Mouse (Mus musculus): ENCODE data around the gene Leo1. TPM values are rescaled to one million over a fixed set of nuclear protein-coding genes. Genes with fewer than 3 reads are reported as not detected.
"Not testable (repeated sequence)": the region's sequence is repeated elsewhere in the genome, so short reads cannot be mapped to it uniquely, and the experiment has no call there.

The Leo1 gene
- total and polyA plus RNA-seq, 3 experiments: 43.1 to 60.7 (median 49.9) TPM

- Histone ChIP-seq H3K27ac (ENCODE audit: insufficient read depth, low read depth) (peak overlapping the region; percentile 52; the same call in 1 of the 2 replicates), H3K36me3 (replicated peaks in 1 of 2; ENCODE audit: control insufficient read depth in 1 of 2, insufficient read depth in 1 of 2, low read length in 1 of 2) (peaks cover 20 to 27% of the 10 kb centered on the region in 2 experiments), H3K9me3 (replicated peaks; ENCODE audit: low read length) (no peaks in the 10 kb centered on the region), H3K27me3 (replicated peaks) (no peaks in the 10 kb centered on the region), H3K4me1 (ENCODE audit: control insufficient read depth in 1 of 2, insufficient read depth in 2 of 2) (peaks cover 4 to 32% of the 10 kb centered on the region in 2 experiments), H3K4me2 (ENCODE audit: insufficient read depth, low read depth, poor library complexity, severe bottlenecking) (peak overlapping the region; percentile 99), H3K9ac (ENCODE audit: insufficient read depth, low read depth) (peak overlapping the region; percentile 73), H3K79me2 (replicated peaks; ENCODE audit: control insufficient read depth, extremely low read depth, insufficient read depth, poor library complexity, severe bottlenecking) (peaks cover 40% of the 10 kb centered on the region), H3K4me3 (replicated peaks in 1 of 3; ENCODE audit: low read depth in 2 of 3, low read length in 2 of 3, poor library complexity in 1 of 3) (peak overlapping the region; percentile 84 to 99 (median 99))
- TF ChIP-seq ZC3H11A (IDR thresholded peaks at IDR 0.05; ENCODE audit: low read depth, low read length) (no peak), CTCF (conservative IDR thresholded peaks at IDR 0.05 in 1 of 2, IDR thresholded peaks at IDR 0.05 in 1 of 2; ENCODE audit: low read depth in 2 of 2, low read length in 2 of 2) (peak in 1 of 2 experiments; percentile 26; a peak in 1 of 4 replicates)
- in situ Hi-C loops (cut with MboI; ENCODE audit: low pct_ligation_motif_present, low pct_unique_long_range_greater_than_20kb, low sequenced_read_pairs): no loop called here
- dilution Hi-C loops (cut with MboI; ENCODE audit: extremely low pct_ligation_motif_present, extremely low pct_unique_long_range_greater_than_20kb, low sequenced_read_pairs): no loop called here
- no peak for DNase-seq (ENCODE audit: extremely low read depth)
Measured at GRCm38 (mm10) chr9:75441691-75442131, 387 bp downstream of the Leo1 start.

- Histone ChIP-seq H3K4me3 (replicated peaks in 1 of 3; ENCODE audit: low read depth in 2 of 3, low read length in 2 of 3, poor library complexity in 1 of 3) (no peak overlapping the region), H3K79me2 (replicated peaks; ENCODE audit: control insufficient read depth, extremely low read depth, insufficient read depth, poor library complexity, severe bottlenecking) (peaks cover 40% of the 10 kb centered on the region), H3K36me3 (replicated peaks in 1 of 2; ENCODE audit: control insufficient read depth in 1 of 2, insufficient read depth in 1 of 2, low read length in 1 of 2) (peaks cover 49 to 58% of the 10 kb centered on the region in 2 experiments), H3K4me2 (ENCODE audit: insufficient read depth, low read depth, poor library complexity, severe bottlenecking) (no peak overlapping the region), H3K27me3 (replicated peaks) (no peaks in the 10 kb centered on the region), H3K9me3 (replicated peaks; ENCODE audit: low read length) (no peaks in the 10 kb centered on the region), H3K27ac (ENCODE audit: insufficient read depth, low read depth) (no peak overlapping the region), H3K4me1 (ENCODE audit: control insufficient read depth in 1 of 2, insufficient read depth in 2 of 2) (peaks cover 4 to 28% of the 10 kb centered on the region in 2 experiments), H3K9ac (ENCODE audit: insufficient read depth, low read depth) (no peak overlapping the region)
- TF ChIP-seq MAX (IDR thresholded peaks at IDR 0.05; ENCODE audit: low read length): no peak
- dilution Hi-C loops (cut with MboI; ENCODE audit: extremely low pct_ligation_motif_present, extremely low pct_unique_long_range_greater_than_20kb, low sequenced_read_pairs): no loop called here
- DNase-seq (ENCODE audit: extremely low read depth): no peak
- in situ Hi-C loops (cut with MboI; ENCODE audit: low pct_ligation_motif_present, low pct_unique_long_range_greater_than_20kb, low sequenced_read_pairs): no loop called here
Measured at GRCm38 (mm10) chr9:75444981-75445380, 3.7 kb downstream of the Leo1 start.

GRCm38 (mm10) chr9:75446574-75446973 is 5.2 kb downstream of the Leo1 start:
- DNase-seq (ENCODE audit: extremely low read depth); H3K4me3 ChIP-seq (replicated peaks in 1 of 3; ENCODE audit: low read depth in 2 of 3, low read length in 2 of 3, poor library complexity in 1 of 3); dilution Hi-C loops (cut with MboI; ENCODE audit: extremely low pct_ligation_motif_present, extremely low pct_unique_long_range_greater_than_20kb, low sequenced_read_pairs); H3K9me3 ChIP-seq (replicated peaks; ENCODE audit: low read length); H3K4me2 ChIP-seq (ENCODE audit: insufficient read depth, low read depth, poor library complexity, severe bottlenecking); H3K27me3 ChIP-seq (replicated peaks); H3K27ac ChIP-seq (ENCODE audit: insufficient read depth, low read depth); H3K9ac ChIP-seq (ENCODE audit: insufficient read depth, low read depth); in situ Hi-C loops (cut with MboI; ENCODE audit: low pct_ligation_motif_present, low pct_unique_long_range_greater_than_20kb, low sequenced_read_pairs): not testable (repeated sequence)
- Histone ChIP-seq H3K4me1 (ENCODE audit: control insufficient read depth in 1 of 2, insufficient read depth in 2 of 2) (peaks cover 4 to 28% of the 10 kb centered on the region in 2 experiments), H3K79me2 (replicated peaks; ENCODE audit: control insufficient read depth, extremely low read depth, insufficient read depth, poor library complexity, severe bottlenecking) (peaks cover 40% of the 10 kb centered on the region), H3K36me3 (replicated peaks in 1 of 2; ENCODE audit: control insufficient read depth in 1 of 2, insufficient read depth in 1 of 2, low read length in 1 of 2) (peaks cover 56 to 67% of the 10 kb centered on the region in 2 experiments)
- TF ChIP-seq CTCF (conservative IDR thresholded peaks at IDR 0.05 in 1 of 2, IDR thresholded peaks at IDR 0.05 in 1 of 2; ENCODE audit: low read depth in 2 of 2, low read length in 2 of 2): peak in 1 of 2 experiments; percentile 27; a peak in 1 of 4 replicates
- peak; percentile 56 for TF ChIP-seq ZNF384 (IDR thresholded peaks at IDR 0.05; ENCODE audit: low read depth, low read length)

GRCm38 (mm10) chr9:75448021-75448420 is 6.7 kb downstream of the Leo1 start:
- no peak overlapping the region for H3K4me2 ChIP-seq (ENCODE audit: insufficient read depth, low read depth, poor library complexity, severe bottlenecking)
- H3K79me2 ChIP-seq (replicated peaks; ENCODE audit: control insufficient read depth, extremely low read depth, insufficient read depth, poor library complexity, severe bottlenecking): peaks cover 26% of the 10 kb centered on the region
- no peak for DNase-seq (ENCODE audit: extremely low read depth)
- H3K9ac ChIP-seq (ENCODE audit: insufficient read depth, low read depth): no peak overlapping the region
- H3K9me3 ChIP-seq (replicated peaks; ENCODE audit: low read length): peaks cover 9% of the 10 kb centered on the region
- dilution Hi-C loops (cut with MboI; ENCODE audit: extremely low pct_ligation_motif_present, extremely low pct_unique_long_range_greater_than_20kb, low sequenced_read_pairs): no loop called here
- H3K27ac ChIP-seq (ENCODE audit: insufficient read depth, low read depth): no peak overlapping the region
- H3K27me3 ChIP-seq (replicated peaks): no peaks in the 10 kb centered on the region
- in situ Hi-C loops (cut with MboI; ENCODE audit: low pct_ligation_motif_present, low pct_unique_long_range_greater_than_20kb, low sequenced_read_pairs): no loop called here
- no peak overlapping the region for H3K4me3 ChIP-seq (replicated peaks in 1 of 3; ENCODE audit: low read depth in 2 of 3, low read length in 2 of 3, poor library complexity in 1 of 3)
- peaks cover 3 to 28% of the 10 kb centered on the region in 2 experiments for H3K4me1 ChIP-seq (ENCODE audit: control insufficient read depth in 1 of 2, insufficient read depth in 2 of 2)
- H3K36me3 ChIP-seq (replicated peaks in 1 of 2; ENCODE audit: control insufficient read depth in 1 of 2, insufficient read depth in 1 of 2, low read length in 1 of 2): peaks cover 66 to 79% of the 10 kb centered on the region in 2 experiments
- TF ChIP-seq ZKSCAN1 (IDR thresholded peaks at IDR 0.05; ENCODE audit: borderline replicate concordance, low read depth, low read length) (no peak), BHLHE40 (IDR thresholded peaks at IDR 0.05; ENCODE audit: low read depth, low read length) (no peak), MAX (IDR thresholded peaks at IDR 0.05; ENCODE audit: low read length) (no peak)
